10 mouse cellular contexts compared by ENCODE assay signal in the genomic region with DNA sequence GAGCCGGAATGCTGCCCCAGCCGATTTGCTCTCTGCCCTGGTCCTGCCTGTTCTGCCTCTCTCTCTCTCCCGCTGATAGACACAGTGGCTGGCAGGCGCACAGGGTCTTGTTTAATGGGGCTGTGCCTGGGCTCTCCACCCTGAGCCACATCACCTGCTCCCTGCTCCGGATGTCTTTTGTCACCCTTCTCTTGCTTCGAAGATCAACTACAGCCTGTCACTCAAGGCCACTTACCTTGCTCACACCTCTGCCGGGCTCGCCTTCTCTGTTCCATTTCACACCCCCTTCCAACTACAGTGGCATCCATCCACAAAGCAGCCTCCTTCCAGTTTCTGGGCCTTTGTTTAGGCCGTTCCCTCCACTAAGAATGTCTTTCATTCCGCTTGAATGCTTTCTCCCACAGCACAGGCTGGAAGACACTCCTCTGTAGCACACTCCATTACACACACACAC. TPM values are rescaled to one million over a fixed set of nuclear protein-coding genes. Genes with fewer than 3 reads are reported as not detected.
DNase-seq lines count a peak whose midpoint lies in the region; ATAC-seq lines count a peak whose summit lies in the region.
"Had no signal": no experiment of that assay in that cellular context is flagged by ENCODE, and none has a peak within 500 bp of the region (broad histone marks: within the 10 kb centered on the region; RNA-seq: fewer than 3 reads in every experiment).

No protein-coding gene starts in this region.

- DNase-seq in neural tube, embryonic 11.5 days (ENCODE audit: low spot score), result peak; percentile 62
- no peak for DNase-seq in neural tube, embryonic 10.5 days (ENCODE audit: extremely low spot score, low spot score)
- DNase-seq in forebrain, embryonic 11.5 days (ENCODE audit: low spot score), result peak; percentile 72
- no peak for DNase-seq in limb, embryonic 10.5 days (ENCODE audit: low spot score)
- DNase-seq in retina, postnatal 1 day, result peak; percentile 87
- DNase-seq in right cerebral cortex, postnatal 36 days (ENCODE audit: low spot score in 2 of 2), result no peak
- no peak for DNase-seq in urinary bladder, postnatal 25 days (ENCODE audit: low spot score)
- DNase-seq in layer of hippocampus, postnatal 36 days, result no peak
- DNase-seq: lung, adult 2 months had no signal

- H3K4me1 ChIP-seq in neural tube, embryonic 11.5 days (ENCODE audit: control insufficient read depth, insufficient read depth, low read length), result peaks cover 33% of the 10 kb centered on the region
- peaks cover 32% of the 10 kb centered on the region for H3K4me1 ChIP-seq in forebrain, embryonic 11.5 days (replicated peaks; ENCODE audit: control insufficient read depth, insufficient read depth, low read length)
- H3K4me1 ChIP-seq in limb, embryonic 10.5 days, result peaks cover 49% of the 10 kb centered on the region

- peak overlapping the region; percentile 82 for H3K27ac ChIP-seq in neural tube, embryonic 11.5 days (ENCODE audit: low read depth, low read length)
- H3K27ac ChIP-seq in forebrain, embryonic 11.5 days (ENCODE audit: low read depth, low read length), result peak overlapping the region; percentile 91
- H3K27ac ChIP-seq in limb, embryonic 10.5 days, result peak overlapping the region; percentile 58; the same call in 1 of the 2 replicates

- H3K9ac ChIP-seq in neural tube, embryonic 11.5 days (ENCODE audit: low read length), result peak overlapping the region; percentile 32
- H3K9ac ChIP-seq in forebrain, embryonic 11.5 days (ENCODE audit: low read length), result peak overlapping the region; percentile 55

- no peaks in the 10 kb centered on the region for H3K36me3 ChIP-seq in neural tube, embryonic 11.5 days (ENCODE audit: control insufficient read depth, insufficient read depth, low read length)
- no peaks in the 10 kb centered on the region for H3K36me3 ChIP-seq in forebrain, embryonic 11.5 days (ENCODE audit: control insufficient read depth, insufficient read depth, low read length)
- peaks cover 4% of the 10 kb centered on the region for H3K36me3 ChIP-seq in limb, embryonic 10.5 days

- no peak overlapping the region for H3K4me3 ChIP-seq in neural tube, embryonic 11.5 days (ENCODE audit: low read depth, low read length)
- no peak overlapping the region for H3K4me3 ChIP-seq in forebrain, embryonic 11.5 days (ENCODE audit: low read depth, low read length)
- no peak overlapping the region for H3K4me3 ChIP-seq in limb, embryonic 10.5 days
- H3K4me3 ChIP-seq: erythroblast, embryonic 14.5 days had no signal

- 11% methylated on average over 10 of the region's 10 CpGs for WGBS in neural tube, embryonic 11.5 days
- 10% methylated on average over 10 of the region's 10 CpGs for WGBS in forebrain, embryonic 11.5 days
- WGBS in limb, embryonic 10.5 days, result 34% methylated on average over 10 of the region's 10 CpGs

- H3K9me3 ChIP-seq in neural tube, embryonic 11.5 days (ENCODE audit: control insufficient read depth, low read length), result no peaks in the 10 kb centered on the region
- H3K9me3 ChIP-seq in forebrain, embryonic 11.5 days (ENCODE audit: control insufficient read depth, low read length), result no peaks in the 10 kb centered on the region
- no peaks in the 10 kb centered on the region for H3K9me3 ChIP-seq in limb, embryonic 10.5 days (replicated peaks)

- peak; percentile 64 for ATAC-seq in neural tube, embryonic 11.5 days (ENCODE audit: insufficient read depth, low FRiP score, low TSS enrichment)
- ATAC-seq in forebrain, embryonic 11.5 days (replicated peaks; ENCODE audit: low FRiP score), result peak; percentile 71

- H3K4me2 ChIP-seq in neural tube, embryonic 11.5 days (ENCODE audit: low read depth), result no peak overlapping the region
- H3K4me2 ChIP-seq in forebrain, embryonic 11.5 days (ENCODE audit: low read depth, low read length, severe bottlenecking), result peak overlapping the region; percentile 20; the same call in 1 of the 2 replicates

- H3K27me3 ChIP-seq in neural tube, embryonic 11.5 days (ENCODE audit: control insufficient read depth, insufficient read depth, low read length), result no peaks in the 10 kb centered on the region
- H3K27me3 ChIP-seq in forebrain, embryonic 11.5 days (ENCODE audit: control insufficient read depth, insufficient read depth, low read length), result no peaks in the 10 kb centered on the region
- no peaks in the 10 kb centered on the region for H3K27me3 ChIP-seq in limb, embryonic 10.5 days (ENCODE audit: low read depth, poor library complexity, severe bottlenecking)

RNA-seq across cellular contexts. Expression of a gene that starts 15.7 kb away (rescaled TPM):
- 20.4 and 21.0 TPM in 2 replicates for polyA plus RNA-seq in neural tube, embryonic 11.5 days (2014; fragmentation: Nextera tagmentation; extraction: Ambion mirVana)
- polyA plus RNA-seq in forebrain, embryonic 11.5 days (2014; fragmentation: Nextera tagmentation; extraction: Ambion mirVana), result 35.8 and 36.9 TPM in 2 replicates
- 9.6 and 10.8 TPM in 2 replicates for polyA plus RNA-seq in limb, embryonic 10.5 days (2016; fragmentation: Nextera tagmentation; extraction: Ambion mirVana)
- 10 to 100 TPM; 24.5 to 26.2 TPM for total RNA-seq in layer of hippocampus, postnatal 36 days (2021)
- polyA plus RNA-seq: erythroblast, embryonic 14.5 days had no signal

Comparison
In these comparisons a context has a peak if more than half of its experiments do, and no peak if none do; other contexts are left out.
1. DNase-seq: peak in neural tube, embryonic 11.5 days (single experiment), forebrain, embryonic 11.5 days (single experiment) and retina, postnatal 1 day (single experiment); none in neural tube, embryonic 10.5 days (single experiment), limb, embryonic 10.5 days (single experiment), right cerebral cortex, postnatal 36 days (0 of 2), urinary bladder, postnatal 25 days (single experiment) and layer of hippocampus, postnatal 36 days (0 of 2).
2. Peak in every context shown above with its lines, with median percentiles within 50 percentile points of each other: H3K27ac ChIP-seq.